Mouse (Mus musculus) thymus, postnatal 0 days (tissue): ENCODE measurements around the gene Gm45623. TPM values are rescaled to one million over a fixed set of nuclear protein-coding genes. Genes with fewer than 3 reads are reported as not detected.

Experiments
- DNase-seq: peaks from one replicate; pipeline ENCODE4 v3.0.0-alpha.2; 2015; ENCODE audit warnings: low spot score
- polyA plus RNA-seq: library from polyadenylated mRNA; unstranded; fragments of >200 nt; fragmentation: Nextera tagmentation; extraction: Ambion mirVana; gene quantifications from 2 replicates; pipeline ENCODE4 v1.2.1, GENCODE M21; 2015

Gm45623 gene
- polyA plus RNA-seq, 1 experiment from 2014 or later, result 0.27 TPM

GRCm38 (mm10) chr13:56752474-56753191, 994 bp downstream of the Gm45623 start:
- DNase-seq, result no peak

DNA sequence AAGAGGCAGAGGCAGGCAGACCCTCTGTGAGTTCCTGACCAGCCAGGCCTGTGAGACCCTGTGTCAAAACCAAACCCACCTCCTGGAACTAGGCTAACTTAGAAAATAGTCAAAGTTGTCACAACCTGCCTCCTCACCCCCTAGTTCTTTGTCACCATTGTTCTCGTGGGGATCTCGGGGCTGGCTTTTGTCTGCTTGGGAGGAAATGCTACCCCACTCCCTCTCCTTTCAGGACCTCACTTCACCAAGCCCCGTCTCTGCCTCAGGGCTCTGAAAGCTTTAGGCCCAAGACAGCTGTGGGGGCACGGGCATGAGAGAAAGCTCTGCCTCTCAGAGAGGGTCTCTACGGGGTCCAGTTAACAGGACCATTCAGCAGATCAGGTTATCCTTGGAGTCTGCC, 1.9 kb downstream of the Gm45623 start:
- DNase-seq, result no peak

DNA sequence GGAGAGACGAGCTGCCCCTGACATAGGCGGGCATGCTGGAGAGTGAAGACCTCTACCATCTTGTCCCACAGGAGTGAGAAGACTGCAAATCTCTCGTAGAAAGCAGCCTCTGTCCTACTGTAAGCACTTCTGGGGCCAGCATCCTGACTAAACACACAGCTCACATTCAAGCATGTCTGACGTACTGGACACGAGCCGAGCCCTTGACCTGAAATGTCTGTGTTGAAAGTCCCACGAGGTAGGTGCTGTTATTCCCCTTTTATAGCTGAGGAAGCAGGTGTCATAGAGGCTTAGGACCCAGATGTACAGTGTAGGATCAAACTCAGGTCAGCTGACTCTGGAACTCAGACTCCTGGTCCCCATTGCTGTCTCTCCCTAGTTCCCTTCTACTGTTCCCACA, 4.2 kb downstream of the Gm45623 start:
- DNase-seq, result no peak

- DNase-seq, result peak; percentile 11
Observed at GRCm38 (mm10) chr13:56747554-56747953, 6.1 kb downstream of the Gm45623 start.

DNA sequence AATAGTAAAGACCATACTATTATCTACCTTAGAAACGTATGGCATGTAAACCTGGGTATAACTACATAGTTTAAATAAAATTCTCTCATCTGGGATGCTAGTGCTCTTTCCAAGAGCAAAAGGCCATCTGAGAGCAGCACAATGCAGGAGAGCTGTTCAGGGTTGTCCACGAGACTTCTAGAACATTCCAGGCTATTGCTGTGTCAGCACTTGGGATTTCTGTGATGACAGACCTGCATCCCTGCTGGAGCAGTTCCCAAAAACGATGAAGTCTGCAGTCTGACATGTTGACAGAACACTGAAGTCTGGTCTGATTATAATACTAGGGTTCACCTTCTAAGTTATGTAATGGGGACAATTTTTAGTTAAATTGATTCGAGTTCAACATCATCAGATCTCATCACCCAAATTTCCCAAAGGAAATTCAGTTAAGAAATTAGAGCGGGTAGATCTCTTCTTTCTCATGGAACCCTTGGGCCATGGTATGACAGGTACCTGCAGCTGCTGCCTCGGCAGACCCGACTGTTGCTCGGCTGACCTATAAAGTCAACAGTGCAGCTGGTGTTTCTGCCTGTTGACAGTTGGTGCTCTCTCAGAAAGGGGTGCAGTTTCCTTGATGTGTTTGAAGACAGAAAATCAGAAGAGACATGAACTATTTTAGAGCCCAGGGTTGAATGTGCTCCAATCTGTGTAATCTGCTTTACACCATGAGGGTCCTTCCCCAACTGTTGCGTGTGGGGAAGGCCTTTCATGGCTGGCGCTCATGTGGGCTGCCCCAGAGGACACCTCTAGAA, 6.7 kb downstream of the Gm45623 start:
- peak; percentile 88 for DNase-seq

GRCm38 (mm10) chr13:56742325-56742901, 11.2 kb downstream of the Gm45623 start:
- no peak for DNase-seq

DNA sequence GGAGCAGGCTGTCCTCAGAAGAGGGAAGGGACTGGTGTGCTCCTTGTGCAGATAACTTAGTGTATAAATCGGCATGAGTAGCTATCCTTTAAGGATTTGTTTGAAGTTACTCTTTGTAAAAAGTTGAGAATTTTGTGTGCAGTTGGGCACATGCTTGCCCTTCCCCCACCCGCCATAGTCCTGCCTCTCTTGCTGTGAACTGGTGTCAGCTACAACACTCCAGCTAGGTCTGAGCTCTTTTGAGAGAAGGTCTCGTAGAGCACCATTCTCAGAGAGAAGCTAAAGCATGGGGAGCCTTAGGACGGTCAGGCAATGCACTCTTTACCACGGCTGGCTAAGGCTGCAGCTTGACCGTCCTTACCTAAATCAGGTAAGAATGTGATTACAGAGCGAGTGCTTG, 11.9 kb downstream of the Gm45623 start:
- DNase-seq, result no peak

GRCm38 (mm10) chr13:56740496-56740895, 13.1 kb downstream of the Gm45623 start:
- DNase-seq, result no peak

DNA sequence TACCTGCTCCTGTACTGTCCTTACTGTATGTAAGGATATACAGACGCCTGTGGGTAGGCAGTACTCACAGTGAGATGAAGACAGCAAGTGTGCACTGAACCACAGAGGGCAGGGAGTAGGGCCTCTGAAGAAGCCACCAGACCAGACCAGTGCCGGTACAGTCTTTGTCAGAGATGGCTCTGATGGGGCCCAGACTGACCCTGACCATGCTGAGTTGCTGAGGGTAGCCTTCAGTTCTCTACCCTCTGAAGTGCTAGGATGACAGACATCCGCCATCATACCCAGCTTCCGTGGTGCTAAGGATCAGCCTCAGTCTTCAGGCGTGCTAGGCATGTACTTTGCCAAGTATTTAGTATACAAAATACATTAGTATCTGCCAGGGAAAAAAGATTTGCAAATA, 14.1 kb downstream of the Gm45623 start:
- DNase-seq, result no peak

- peak; percentile 41 for DNase-seq
Observed at GRCm38 (mm10) chr13:56735212-56735875, 18.3 kb downstream of the Gm45623 start.

GRCm38 (mm10) chr13:56734617-56735016, 19.0 kb downstream of the Gm45623 start:
- DNase-seq, result no peak

- no peak for DNase-seq
Observed at GRCm38 (mm10) chr13:56729046-56729445, 24.6 kb downstream of the Gm45623 start.

DNA sequence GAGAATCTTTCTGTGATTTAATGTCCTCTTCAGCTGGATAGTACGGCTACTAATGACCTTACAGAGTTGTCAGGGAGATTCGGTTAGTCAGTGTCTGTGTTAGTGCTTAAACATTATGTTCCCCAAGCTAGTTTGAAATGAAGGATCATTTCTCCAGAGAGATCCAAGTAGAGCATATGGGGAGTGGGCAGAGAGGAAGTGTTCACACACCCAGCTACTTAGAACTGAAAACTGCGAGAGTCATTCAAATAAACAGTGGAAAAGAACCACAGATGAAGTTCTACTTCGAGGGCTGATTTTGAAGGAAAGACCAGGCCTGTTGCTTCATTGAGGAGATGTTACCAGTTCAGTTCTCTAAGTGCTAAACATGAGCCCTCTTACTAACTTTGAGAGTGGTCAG, 27.1 kb downstream of the Gm45623 start:
- DNase-seq, result no peak

- no peak for DNase-seq
Observed at GRCm38 (mm10) chr13:56712221-56712620, 41.4 kb downstream of the Gm45623 start.

- no peak for DNase-seq
Observed at GRCm38 (mm10) chr13:56710620-56711019, 43.0 kb downstream of the Gm45623 start.

DNA sequence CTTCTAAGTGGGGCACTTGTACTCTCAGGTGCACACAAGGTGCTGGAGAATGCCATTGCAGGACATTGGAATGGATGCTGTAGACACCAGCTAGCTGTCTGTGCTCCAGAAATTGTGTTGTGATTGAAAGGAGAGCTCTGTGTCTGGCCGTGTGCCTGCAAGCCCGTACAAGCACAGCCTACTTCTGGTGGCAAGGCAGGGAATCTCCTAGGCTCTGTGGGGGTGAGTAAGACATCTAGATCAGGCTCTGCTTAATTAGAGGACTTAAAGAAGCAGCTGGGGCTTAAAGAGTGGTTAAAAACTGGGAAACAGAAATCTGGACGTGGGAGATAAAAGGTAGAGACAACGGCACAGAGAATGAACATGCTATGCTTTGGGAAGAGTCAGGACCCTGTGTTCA, 46.0 kb downstream of the Gm45623 start:
- no peak for DNase-seq

DNA sequence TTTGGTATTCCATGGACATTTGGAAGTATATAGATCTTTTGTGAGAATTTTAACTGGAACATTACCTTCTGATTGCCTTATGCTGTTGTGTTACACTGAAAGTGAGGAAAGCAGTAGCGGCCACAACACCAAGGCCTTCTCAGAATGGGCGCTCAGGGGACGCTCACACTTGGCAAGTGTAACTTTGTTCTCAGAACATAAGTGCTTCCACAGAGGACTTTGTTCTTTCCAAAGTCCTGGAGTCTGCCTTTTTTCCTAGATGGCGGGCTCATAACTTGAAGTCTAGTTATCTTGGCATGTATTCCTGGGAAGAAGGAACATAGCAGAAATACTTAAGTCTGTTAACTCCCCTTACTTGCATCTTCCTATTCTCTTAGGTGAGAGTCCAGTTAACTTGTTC, 46.5 kb downstream of the Gm45623 start:
- no peak for DNase-seq

GRCm38 (mm10) chr13:56704596-56704995, 49.0 kb downstream of the Gm45623 start:
- peak; percentile 5 for DNase-seq

DNA sequence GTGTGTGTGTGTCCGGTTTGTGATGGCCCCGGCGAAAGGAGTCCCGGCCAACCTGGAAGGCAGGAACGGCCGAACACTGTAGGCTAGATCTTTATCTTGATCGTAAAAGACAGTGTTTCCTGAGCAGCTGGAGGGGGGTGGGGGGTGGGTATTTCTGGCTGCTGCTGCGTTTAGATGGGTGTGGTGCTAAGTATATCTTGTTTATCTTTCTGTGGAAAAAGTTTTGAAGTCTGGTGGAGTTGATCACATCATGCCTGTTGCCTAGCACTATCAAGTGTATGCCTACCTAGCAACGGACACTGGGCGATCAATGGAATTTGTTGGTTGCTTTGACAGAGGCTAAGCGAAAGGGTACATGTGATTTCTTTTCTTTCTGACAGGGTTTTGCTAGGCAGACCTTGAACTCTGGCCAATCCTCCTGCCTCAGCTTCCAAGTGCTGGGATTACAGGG, 49.7 kb downstream of the Gm45623 start:
- no peak for DNase-seq

DNA sequence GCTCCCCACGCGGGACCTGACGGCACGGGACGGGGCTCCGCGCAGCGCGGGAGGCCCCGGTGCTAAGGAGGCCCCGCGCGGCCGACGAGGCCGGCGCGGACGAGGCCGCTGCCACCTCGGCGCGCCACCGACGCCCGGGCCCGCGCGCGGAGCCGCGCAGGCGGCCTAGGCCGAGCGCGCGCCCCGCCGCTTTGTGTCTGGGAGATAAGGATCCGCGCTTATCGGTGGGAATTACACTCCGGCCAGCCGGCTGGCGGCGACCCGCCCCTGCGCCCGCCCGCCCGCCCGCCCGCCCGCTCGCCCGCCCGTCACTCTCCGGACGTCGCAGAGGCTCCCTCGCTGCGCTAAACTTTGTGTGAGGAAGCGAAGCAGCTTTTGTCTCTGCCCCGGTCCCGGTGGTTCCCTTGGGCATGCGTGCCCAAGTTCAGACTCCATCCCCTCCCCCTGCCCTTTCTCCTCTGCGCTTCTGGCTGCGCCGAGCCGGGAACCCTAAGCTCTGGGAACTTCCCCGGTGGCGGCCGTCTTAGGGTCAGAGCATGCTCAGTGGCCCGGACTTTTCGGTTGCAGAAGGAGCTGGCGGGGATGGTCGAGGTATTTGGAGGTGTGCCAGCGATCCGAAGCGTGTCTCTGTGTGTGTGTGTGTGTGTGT, 50.3 kb downstream of the Gm45623 start:
- peak; percentile 62 for DNase-seq
